Mouse (Mus musculus) retina, postnatal 7 days (tissue): Measurements from ENCODE around the gene Glrx.
"Not testable (repeated sequence)": the region's sequence is repeated elsewhere in the genome, so short reads cannot be mapped to it uniquely, and the experiment has no call there.

ENCODE experiments used
- DNase-seq: peaks from one replicate; pipeline ENCODE4 v3.0.0-alpha.2; 2012; ENCODE audit warnings: low read depth, low spot score

The Glrx gene

DNA sequence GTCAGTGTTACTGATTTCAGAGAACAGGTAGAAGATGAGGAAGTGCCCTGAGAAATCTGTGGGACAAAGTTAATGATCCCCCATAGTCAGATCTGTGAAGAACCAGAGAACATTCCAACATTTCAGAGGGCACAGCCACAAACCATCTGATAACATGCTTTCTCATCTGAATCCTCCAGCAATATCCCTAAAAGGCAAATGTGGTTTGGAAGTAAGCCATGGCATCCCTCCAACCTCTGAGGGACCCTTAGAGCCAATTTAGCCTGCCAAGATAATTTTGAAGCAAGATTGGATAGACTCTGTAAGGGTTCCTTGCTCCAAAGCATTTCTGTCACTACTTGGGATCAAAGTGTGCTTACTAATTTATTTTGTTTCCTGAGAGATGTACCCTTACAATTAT is 6.2 kb upstream of the Glrx start:
- no peak for DNase-seq

DNA sequence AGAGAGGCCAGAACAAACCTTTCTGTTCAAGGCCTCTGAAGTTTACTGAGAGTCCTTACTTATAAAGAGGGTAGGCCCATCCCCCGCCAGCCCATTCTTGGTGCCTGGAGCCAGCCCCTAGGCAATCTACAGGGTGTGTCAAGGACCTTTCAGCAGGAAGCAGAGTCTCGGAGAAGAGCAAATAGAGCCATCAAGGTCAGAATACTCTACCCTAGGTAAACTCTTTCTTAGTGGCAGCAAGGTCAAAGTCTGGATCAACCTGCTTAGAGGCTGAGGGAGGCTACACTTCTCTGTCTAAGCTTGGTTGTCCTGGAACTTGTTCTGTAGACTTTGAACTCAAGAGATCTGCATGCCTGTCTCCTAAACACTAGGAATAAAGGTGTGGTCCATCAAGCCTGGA is 4.2 kb upstream of the Glrx start:
- DNase-seq, result no peak

DNA sequence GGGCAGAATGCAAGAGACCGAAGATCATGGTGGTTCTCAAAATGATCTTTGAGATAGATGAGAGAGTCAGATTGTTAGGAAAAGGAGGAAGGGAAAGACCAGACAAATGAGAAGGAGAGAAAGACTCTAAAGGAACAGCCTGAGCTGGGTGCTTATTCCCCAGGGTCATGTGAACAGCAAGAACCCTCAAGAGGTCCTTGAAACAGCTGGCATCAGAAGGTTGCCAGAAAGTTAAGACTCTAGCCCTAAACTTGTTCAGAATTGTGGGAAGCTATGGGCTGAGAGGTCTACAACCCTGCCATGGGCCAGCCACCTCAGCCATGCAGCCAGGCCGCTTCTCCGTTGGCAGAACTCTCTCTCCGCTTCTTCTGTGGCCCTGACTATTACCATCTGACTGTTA is 1.2 kb upstream of the Glrx start:
- DNase-seq, result no peak

DNA sequence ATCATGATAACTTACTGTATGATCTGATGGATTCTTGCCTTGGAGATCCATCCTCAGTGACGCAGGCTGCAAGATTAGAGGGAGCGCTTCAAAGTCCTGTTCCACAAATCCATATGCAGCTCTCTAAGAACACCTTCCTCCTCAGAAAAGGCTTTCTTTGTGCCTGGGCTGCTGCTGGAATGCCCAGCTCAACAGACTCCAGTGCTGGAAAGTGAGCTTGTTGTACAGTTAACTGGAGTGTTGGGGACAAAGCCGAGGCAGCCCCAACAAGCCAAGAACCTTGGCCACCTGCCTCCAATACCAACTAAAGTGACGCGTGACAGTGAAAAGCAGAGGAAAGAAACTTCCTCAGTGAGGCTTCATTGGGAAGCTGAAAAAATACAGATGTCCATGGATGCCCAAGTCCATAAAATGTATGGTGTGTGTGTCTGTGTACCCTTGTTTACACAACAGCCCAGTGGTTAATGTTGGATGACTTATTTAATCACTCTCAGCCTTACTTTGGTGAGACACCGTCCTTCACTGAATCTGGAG is 1.2 kb downstream of the Glrx start:
- no peak for DNase-seq

DNA sequence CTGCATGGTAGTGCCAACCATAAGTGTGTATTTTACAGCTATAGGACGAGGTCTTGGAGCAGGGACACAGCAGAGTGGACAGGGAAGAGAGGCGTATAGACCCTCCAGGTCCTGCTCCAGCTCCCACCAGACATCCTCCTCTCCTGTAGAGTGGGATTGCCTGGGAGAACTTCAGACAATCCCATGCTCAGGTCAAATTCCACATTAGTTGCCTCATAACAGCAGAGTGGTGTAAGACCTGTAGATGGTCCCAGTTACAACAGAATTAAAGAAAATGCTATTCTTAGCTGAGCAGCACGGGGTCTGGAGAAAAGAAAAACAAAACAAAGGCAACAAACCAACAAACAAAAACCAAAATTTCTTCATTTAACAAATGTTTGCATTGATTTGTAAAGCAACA is 2.3 kb downstream of the Glrx start:
- DNase-seq, result no peak

DNA sequence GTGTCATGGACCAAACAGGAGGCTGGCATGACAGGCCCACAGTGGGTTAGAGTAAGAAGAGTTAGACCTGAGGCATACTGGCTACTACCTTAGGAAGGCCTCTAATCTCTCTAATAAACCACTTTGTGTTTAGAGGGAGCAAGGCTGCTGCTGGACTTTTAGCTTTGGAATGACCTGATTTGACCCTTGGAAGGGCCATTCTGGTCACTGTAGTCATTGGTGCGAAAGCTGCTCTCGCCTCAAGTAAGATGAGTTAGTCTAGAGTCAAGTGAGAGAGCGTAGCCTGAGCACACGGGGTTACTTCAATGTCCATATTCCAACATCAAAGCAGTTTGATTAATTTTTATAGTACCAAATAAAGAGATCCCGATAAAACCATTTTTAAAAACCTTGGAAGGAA is 3.7 kb downstream of the Glrx start:
- DNase-seq, result no peak

DNA sequence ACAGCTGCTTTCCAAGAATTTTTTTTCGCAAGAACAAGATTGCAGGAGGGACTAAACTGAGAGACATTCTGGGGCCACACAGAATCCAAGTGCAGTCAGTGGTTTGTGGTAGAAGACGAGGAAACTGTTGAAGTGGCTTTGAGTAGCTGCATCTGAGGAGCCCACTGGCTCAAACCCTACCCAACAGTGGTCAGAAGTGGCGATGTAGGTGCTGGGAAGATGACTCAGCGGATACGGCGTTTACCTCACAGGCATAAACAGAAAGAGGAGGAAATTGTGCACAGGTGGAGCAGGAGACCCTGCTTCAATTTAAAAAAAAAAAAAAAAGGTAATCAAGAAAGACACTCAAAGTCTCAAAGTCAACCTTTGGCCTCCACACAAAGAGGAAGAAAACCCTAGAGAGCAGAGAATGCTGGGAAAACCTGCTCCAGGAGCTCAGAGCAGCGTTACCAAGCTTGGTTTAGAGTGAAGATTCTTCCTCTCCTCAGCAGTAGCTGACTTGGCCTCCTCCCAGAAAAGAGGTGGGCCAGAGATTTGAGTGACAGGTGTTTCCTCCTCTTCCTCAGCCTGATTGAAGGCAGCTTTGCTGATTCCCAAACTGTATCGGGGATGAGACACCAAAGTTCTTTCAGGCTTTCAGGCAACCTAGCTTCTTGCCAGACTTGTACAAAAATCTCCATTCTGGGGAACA is 4.5 kb downstream of the Glrx start:
- no peak for DNase-seq

DNA sequence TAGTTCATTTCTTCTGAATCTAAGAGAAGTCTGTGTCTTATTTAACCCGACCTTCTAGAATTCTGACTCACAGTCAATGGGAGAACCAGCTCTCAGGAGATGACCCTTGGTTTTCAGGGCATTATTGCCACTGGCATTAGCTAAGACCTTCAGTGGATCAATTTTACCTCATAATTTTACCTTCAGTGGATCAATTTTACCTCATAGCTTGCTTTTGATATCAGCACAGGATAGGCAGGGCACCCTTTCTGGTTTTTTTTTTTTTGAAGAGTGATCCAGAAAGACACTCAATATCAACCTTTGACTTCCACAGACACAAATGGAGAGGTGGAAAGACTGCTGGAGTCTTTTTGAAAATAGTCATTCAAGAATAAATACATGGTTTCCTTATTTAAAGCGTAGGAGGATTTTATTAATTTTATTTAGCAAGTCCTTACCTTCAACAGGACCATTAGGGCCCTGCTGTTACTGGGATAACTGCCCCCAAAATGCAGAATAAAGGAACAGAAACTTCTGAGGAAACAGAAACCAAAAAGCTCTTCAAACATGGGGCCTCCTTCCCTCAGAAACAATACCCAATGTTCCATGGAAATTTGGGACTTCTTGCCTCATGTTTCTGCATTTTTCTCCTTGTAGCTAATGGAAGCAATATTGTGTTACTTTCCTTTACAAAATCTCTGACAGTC is 5.3 kb downstream of the Glrx start:
- no peak for DNase-seq

DNA sequence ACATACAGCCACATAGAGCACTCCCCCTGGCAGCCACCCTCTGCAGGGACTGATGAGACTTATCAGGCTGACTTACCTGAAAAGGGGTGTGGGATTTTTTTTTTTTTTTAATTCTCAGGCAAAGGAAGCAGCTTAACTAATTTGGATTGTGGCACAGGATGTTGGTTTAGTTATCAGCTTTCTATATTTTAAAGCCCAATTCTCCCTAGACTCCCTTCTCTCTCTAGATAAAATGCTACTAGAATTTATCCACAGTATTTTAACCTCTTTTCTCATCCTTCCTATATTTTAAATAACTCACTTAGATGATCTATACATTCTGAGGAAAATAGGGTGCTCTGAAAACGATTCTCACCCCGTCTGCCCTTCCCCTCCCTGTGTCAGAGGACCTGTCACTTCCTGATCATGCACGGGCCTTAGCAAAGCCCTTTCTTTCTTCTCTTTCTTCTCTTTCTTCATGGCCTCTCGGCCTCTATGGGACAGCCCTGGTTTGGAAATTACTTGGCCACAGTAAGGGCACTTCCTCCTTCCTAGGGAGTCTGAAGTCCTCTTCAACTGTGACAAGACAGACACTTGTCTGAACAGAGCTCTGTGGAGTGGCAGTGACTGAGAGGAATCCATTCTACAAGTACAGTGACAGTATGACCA is 6.0 kb downstream of the Glrx start:
- no peak for DNase-seq

DNA sequence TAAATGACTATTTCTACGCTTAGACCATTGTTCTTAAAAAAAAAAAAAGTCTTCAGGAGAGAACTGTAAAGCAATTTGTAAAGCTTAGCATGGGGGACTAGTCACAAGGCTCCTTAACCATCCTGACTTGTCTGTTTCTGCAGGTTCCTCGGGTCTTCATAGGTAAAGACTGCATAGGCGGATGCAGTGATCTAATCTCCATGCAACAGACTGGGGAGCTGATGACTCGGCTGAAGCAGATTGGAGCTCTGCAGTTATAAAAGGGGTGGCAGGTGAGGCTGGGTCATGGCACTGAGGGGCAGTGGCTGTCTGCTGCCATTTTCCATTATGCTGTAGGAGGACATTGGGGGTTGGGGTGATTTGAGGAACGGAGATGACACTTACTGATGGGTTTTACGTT is 7.4 kb downstream of the Glrx start:
- no peak for DNase-seq

DNA sequence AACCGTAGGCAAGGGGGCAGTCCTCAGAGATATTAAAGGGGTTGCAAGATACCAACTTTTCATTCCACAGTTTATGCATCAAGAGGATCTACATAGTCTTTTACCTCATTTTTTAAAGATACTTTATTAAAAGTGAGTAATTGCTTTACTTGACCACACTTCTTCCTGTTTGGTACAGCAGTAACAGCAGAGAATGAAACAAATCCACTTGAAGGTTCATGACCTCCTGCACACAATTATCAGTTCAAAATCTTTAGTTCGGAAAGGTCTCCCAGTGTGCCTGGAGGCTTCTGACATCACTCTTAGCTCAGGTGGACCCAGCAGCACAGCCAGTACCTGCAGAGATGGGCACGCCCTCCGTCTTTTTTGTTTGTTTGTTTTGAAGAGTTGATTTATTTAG is 12.4 kb downstream of the Glrx start:
- no peak for DNase-seq

DNA sequence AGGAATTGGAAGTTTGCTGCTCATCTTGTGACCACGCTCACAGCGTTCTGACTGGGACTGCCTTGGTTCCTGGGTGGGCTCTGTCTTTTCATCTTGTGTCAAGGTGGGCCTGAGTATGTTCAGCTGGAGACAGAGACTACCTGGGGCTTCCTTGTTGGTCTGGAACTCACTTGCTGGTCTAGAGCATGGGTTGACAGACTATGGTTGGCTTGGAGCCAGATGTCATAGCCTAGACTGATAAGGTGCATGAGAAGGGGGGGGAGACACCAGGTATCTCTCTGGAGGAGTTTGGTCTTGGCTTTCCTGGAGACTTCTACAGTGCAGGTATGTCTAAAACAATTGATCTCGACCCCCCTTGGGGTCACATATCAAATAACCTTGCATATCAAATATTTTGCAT is 13.4 kb downstream of the Glrx start:
- no peak for DNase-seq

DNA sequence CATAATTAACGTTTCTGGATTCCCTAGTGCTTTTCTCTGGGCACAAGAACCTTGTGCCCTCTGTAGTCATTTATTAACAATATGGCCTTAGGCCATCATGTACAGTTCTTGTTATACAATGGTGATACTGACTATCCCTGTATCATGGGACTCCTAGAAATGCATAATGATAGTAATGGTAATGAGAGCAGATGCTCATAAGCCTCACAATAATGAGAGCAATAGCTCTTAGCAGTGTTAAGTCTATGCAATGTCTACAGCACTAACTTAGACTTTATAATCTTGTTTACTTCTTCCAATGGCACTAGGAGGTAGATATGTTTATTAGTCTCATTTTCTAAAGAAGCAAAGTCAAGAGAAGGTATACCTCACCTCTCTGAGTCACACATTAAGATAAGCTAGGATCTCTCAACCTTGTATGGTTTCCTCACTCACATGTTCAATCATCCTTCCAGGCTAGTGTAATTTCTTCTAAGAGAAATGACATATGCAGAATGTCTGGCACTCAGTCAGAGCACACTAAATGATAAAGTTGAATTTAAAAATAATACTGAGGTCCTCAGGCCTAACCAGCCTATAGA is 19.7 kb downstream of the Glrx start:
- no peak for DNase-seq

DNA sequence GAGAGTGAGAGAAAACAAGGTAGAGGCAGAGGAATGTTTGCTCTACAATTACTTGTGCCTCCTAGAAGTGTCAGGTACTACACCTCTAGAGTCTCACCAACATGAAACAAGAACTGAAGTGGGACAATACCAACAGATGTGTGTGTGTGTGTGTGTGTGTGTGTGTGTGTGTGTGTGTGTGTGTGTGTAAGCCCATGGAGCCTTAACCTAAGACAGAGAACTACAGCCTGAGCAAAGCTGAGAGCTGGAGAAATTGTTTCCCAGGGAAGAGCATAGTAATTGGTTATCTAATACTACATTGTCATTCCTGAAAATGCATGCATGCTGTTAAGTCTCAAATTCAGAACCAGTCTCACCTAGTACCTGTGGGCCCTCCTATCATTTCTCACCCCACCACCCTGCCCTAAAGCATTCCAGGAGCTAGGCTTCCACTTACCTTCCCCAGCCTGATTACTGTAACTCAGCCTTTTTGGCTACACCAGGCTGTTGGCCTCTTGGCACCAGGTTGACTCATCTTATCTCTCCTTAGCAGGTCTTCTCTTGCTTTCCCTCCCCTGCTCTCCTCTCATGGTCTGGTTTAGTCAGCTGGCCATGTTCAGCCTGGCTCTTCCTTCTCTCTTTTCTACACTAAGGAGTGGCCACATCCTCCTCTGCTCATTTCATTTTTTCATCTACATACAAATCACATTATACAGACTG is 26.0 kb downstream of the Glrx start:
- DNase-seq, result no peak

DNA sequence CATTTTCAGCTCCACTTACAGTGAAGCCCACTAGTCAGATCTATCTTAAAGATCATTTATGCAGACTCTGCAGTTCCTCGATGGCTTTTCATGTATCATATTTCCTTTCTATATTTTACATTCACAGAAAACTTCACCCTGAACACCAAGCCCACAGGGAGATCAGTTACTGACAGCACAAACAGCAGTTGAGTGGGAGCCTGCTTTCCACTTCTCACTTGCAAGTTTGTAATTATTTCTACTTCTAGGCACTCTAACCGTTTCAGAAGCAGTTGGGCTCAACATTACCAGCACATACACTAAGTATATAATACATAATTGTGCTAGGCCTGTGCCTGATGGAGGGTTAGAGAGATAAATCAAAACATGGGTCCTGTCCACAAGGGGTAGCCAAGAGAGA is 28.2 kb downstream of the Glrx start:
- DNase-seq, result no peak

DNA sequence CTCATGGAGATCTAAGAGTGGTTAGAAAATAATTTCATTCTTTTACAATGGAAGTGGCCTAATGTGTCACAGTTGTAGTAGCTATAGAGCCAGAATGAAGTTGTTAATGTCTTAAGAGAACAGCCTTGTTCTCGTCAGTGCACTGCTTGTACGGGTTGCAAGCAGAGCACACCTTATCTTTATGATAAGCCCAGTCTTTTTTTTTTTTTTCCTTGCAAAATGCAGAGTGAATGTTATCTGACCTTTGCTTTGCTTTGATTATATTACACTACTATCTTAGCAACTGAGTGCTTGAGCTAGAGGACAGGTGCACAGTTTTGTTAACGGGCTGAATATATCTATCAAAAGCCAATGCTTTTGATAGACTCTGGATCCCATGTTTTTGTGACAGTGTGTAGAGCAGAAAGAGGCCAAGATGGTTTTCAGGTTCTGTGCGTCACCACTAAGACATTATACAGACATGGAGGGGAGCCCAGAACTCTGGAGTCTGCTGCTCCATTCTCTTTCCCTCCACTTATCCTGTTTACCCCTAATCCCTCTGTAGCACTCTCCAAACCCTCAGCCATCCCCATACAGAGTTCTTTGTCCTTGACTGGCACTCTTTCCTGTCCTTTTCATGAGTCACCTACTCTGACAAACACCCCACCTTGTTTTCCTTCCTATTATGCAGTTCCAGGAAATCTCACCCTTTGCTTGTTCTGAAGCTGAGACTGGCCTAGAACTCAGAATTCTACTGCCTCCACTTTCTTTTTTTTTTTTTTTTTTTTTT is 35.1 kb downstream of the Glrx start:
- DNase-seq, result no peak

DNA sequence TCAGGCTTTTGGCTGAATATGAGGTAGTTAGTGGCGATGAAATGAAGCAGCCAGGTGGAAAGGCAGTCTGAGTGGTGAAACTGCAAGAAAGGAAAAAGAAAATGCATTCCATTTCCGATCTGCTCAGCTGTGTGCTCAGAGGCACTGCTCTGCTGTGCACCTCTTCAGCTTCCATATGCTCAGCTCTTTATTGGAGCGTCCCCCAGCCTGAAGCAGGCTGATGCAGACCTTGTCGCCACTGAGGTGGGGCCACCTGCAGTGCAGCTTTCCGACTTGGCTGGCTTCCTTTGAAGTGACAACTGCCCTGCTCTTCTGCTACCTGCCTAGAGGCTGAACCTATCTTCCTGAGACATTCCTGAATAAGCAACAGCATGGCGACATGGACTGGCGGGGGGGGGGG is 36.5 kb downstream of the Glrx start:
- DNase-seq, result not testable (repeated sequence)

DNA sequence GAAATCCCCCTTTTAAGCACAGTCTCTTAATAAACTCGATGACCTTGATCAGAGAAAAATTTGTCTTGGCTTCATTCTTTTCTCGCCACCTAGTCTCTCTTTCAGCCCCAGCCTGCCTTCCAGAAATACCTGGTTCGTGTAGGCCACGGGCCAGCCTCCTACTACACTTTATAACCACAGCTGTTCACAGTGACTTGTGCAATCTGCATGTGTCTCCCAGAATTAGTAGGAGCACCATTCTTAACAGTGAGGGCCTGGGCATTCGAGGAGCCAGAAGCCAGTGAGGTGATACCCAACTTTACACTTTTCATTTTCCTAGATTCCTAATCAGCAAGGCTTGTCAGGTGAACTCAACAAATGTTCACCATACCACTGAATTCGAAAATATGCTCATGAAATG is 36.9 kb downstream of the Glrx start:
- no peak for DNase-seq

DNA sequence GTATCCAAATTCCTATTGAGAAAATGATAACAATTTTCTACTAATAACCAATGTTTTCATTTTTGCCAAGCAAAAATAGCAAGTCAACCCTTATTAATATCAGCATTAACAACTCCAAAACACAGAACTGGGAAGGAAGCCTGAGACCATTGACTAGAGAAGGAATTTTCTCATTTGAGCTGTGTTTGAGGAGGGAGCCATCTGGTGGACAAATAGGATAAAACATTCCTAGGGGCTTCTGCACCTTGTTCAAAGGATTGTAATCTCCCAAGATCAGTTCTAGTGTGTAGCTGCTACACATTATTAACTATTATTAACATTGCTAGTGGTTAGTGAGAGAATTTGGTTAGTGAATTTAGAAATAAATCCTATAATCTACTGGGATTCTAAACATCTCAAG is 38.2 kb downstream of the Glrx start:
- peak; percentile 57 for DNase-seq

DNA sequence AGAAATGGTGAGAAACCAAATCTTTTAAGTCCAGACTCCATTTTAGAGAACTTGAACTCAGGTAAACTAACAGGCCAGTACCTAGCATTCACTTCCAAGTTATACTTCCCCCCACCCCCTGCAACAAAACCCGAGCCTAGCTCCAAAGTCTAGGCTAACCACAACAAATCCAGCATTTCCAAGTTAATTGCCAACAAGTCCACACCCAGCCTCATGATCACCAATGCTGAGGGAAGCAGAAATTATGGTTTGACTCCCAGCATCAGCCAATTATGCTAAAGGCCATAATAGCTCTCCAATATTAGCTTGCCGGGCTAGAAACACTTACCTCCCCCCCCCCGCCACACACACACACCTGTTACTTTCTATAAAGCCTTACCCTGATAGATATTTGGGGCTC is 40.1 kb downstream of the Glrx start:
- no peak for DNase-seq

DNA sequence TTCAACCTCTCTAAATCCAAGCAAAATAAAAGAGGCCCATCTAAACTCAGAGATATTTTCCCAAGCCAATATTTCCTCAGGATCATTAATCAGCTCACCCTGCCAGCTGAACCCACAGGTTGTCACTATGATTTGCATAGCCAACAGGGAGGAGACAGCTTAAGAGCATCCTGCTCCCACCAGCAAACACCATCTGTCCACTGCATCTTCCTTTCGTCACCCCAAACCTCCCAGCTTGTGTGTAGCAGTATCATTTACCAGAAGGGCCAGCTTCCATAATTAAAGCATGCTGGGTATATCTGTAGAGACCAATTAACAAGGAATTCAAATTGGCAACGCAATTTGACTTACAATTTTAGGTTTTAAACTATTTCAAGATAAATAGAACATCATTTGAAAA is 40.8 kb downstream of the Glrx start:
- DNase-seq, result no peak
